12 mouse cellular contexts compared by ENCODE assay signal in genomic region chr17:81671245-81671644, GRCm38 (mm10).
DNase-seq lines count a peak whose midpoint lies in the region; ATAC-seq lines count a peak whose summit lies in the region.
"Had no signal": no experiment of that assay in that cellular context is flagged by ENCODE, and none has a peak within 500 bp of the region (broad histone marks: within the 10 kb centered on the region; RNA-seq: fewer than 3 reads in every experiment).

No protein-coding gene starts in this region.

- H3K4me3 ChIP-seq in heart, embryonic 14.5 days (ENCODE audit: control insufficient read depth in 1 of 2, insufficient read depth in 1 of 2, low read depth in 1 of 2, low read length in 2 of 2) = peak overlapping the region; percentile 12 to 65; a peak in 3 of 4 replicates
- no peak overlapping the region for H3K4me3 ChIP-seq in midbrain, embryonic 10.5 days

- peaks cover 28% of the 10 kb centered on the region for H3K36me3 ChIP-seq in heart, embryonic 14.5 days (ENCODE audit: control insufficient read depth, insufficient read depth, low read length)
- H3K36me3 ChIP-seq in midbrain, embryonic 10.5 days = no peaks in the 10 kb centered on the region
- H3K36me3 ChIP-seq: limb, embryonic 15.5 days had no signal

- WGBS in heart, embryonic 14.5 days = 17% methylated on average over 5 of the region's 5 CpGs
- WGBS in midbrain, embryonic 10.5 days = 3% methylated on average over 5 of the region's 5 CpGs

- DNase-seq in heart, adult 8-10 months (ENCODE audit: low spot score) = no peak
- peak; percentile 37 for DNase-seq in embryo, embryonic 10.5 days (ENCODE audit: low spot score)
- DNase-seq in forelimb bud, embryonic 11.5 days (ENCODE audit: low read depth, low spot score) = peak; percentile 13
- DNase-seq in midbrain, embryonic 10.5 days (ENCODE audit: low spot score) = peak; percentile 16
- DNase-seq in natural killer cell, adult 2 months (ENCODE audit: low spot score in 2 of 2) = no peak
- no peak for DNase-seq in layer of hippocampus, adult 9-10 months (ENCODE audit: low spot score)
- no peak for DNase-seq in right cerebral cortex, postnatal 36 days (ENCODE audit: low spot score in 2 of 2)
- DNase-seq: thymus, adult 2 months had no signal

- H3K4me1 ChIP-seq in heart, embryonic 14.5 days (ENCODE audit: control insufficient read depth in 2 of 2, insufficient read depth in 2 of 2, low read length in 2 of 2) = peaks cover 27 to 77% of the 10 kb centered on the region in 2 experiments
- peaks cover 27% of the 10 kb centered on the region for H3K4me1 ChIP-seq in midbrain, embryonic 10.5 days

- H3K9ac ChIP-seq in heart, embryonic 14.5 days (ENCODE audit: low read length) = peak overlapping the region; percentile 89

- no peaks in the 10 kb centered on the region for H3K27me3 ChIP-seq in heart, embryonic 14.5 days (ENCODE audit: control insufficient read depth, insufficient read depth, low read length)
- H3K27me3 ChIP-seq in midbrain, embryonic 10.5 days (ENCODE audit: low read depth, poor library complexity, severe bottlenecking) = peaks cover 63% of the 10 kb centered on the region
- H3K27me3 ChIP-seq: CH12.LX had no signal

- no peak for ATAC-seq in heart, embryonic 14.5 days (ENCODE audit: insufficient number of reproducible peaks, insufficient read depth, low FRiP score, low read depth)
- ATAC-seq: lung, postnatal 0 days had no signal

- H3K27ac ChIP-seq in heart, embryonic 14.5 days (replicated peaks in 1 of 2; ENCODE audit: control insufficient read depth in 1 of 2, insufficient read depth in 1 of 2, low read depth in 2 of 2, low read length in 2 of 2) = peak overlapping the region; percentile 10 to 53; a peak in 2 of 4 replicates
- H3K27ac ChIP-seq in midbrain, embryonic 10.5 days (replicated peaks) = no peak overlapping the region

- no peaks in the 10 kb centered on the region for H3K9me3 ChIP-seq in heart, embryonic 14.5 days (ENCODE audit: control insufficient read depth, low read length)
- H3K9me3 ChIP-seq in midbrain, embryonic 10.5 days (replicated peaks) = no peaks in the 10 kb centered on the region
- H3K9me3 ChIP-seq: limb, embryonic 15.5 days had no signal

- peak overlapping the region; percentile 95 for H3K4me2 ChIP-seq in heart, embryonic 14.5 days (ENCODE audit: low read length)

Comparison
In these comparisons a context has a peak if more than half of its experiments do, and no peak if none do; other contexts are left out.
1. DNase-seq: peak in embryo, embryonic 10.5 days (single experiment), forelimb bud, embryonic 11.5 days (single experiment) and midbrain, embryonic 10.5 days (single experiment); none in heart, adult 8-10 months (single experiment), natural killer cell, adult 2 months (0 of 2), layer of hippocampus, adult 9-10 months (single experiment) and right cerebral cortex, postnatal 36 days (0 of 2).